Mouse (Mus musculus): ENCODE measurements at regions not wholly inside any gene's neighbourhood (a gene's known extent, or its start where the extent isn't known, plus 50 kb on each side); places are given as distances from the start of the nearest gene placed in this dataset.

DNA sequence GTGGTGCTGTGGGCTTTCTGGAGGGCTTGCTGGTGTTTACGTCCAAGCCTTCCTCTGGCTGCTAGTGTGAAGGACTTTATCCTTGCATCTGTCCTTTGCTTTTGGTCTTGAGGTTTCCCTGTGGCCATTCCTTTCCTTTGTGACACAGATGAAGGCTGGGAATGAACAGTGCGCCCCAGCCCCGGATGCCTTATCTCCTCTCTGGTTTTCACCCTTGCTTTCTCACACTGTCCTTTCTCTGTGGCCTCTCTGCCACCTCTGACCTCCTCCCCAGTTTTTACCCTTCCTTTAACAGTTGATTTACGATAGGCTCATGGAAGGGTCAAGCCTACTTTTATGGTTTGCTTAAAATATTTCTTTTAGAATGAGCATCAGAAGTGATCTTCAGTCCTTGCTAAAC, 53.2 kb downstream of the Gas1 start:
- Histone ChIP-seq H3K4me3 (no peak overlapping the region), H3K27ac (no peak overlapping the region), H3K9me3 (no peaks in the 10 kb centered on the region), H3K9ac (no peak overlapping the region), H3K27me3 (no peaks in the 10 kb centered on the region), H3K4me1 (peaks cover 12% of the 10 kb centered on the region), H3K4me2 (no peak overlapping the region), H3K36me3 (no peaks in the 10 kb centered on the region)
- 65% methylated on average over 4 of the region's 4 CpGs for WGBS
- no peak for ATAC-seq (ENCODE audit: insufficient number of reproducible peaks, insufficient read depth, low FRiP score, low TSS enrichment, low read depth)

DNA sequence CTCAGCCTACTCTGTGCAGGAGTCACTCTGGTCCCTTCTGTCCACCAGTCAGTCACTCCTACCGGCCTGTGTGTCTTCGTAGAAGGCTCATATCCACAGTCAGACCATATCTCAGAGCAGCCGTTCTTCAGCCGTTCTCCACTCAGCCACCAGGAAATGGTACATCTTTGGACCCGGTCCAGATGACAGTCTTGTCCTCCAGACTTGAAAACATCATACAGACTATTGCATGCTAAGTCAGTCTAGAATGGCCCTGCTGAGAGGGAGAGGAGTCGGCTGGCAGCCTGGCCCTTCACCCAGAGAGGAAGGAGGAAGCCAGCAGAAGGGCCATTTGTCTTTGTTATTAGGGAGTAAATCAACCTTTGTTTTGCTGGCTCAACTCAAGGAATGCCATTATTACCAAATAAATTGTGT, 54.0 kb downstream of the Gas1 start:
- no peak for ATAC-seq (ENCODE audit: insufficient number of reproducible peaks, insufficient read depth, low FRiP score, low TSS enrichment, low read depth)
- Histone ChIP-seq H3K9ac (no peak overlapping the region), H3K9me3 (no peaks in the 10 kb centered on the region), H3K27ac (no peak overlapping the region), H3K36me3 (no peaks in the 10 kb centered on the region), H3K4me2 (no peak overlapping the region), H3K27me3 (no peaks in the 10 kb centered on the region), H3K4me1 (peaks cover 12% of the 10 kb centered on the region), H3K4me3 (no peak overlapping the region)
- 74% methylated on average over 6 of the region's 6 CpGs for whole genome bisulfite sequencing

GRCm38 (mm10) chr13:60122341-60123173, 54.6 kb downstream of the Gas1 start:
- H3K36me3 ChIP-seq = no peaks in the 10 kb centered on the region
- ATAC-seq (ENCODE audit: insufficient number of reproducible peaks, insufficient read depth, low FRiP score, low TSS enrichment, low read depth) = no peak
- H3K4me2 ChIP-seq = no peak overlapping the region
- H3K9ac ChIP-seq = no peak overlapping the region
- peaks cover 12% of the 10 kb centered on the region for H3K4me1 ChIP-seq
- 67% methylated on average over 29 of the region's 29 CpGs for WGBS
- no peak overlapping the region for H3K27ac ChIP-seq
- H3K9me3 ChIP-seq = no peaks in the 10 kb centered on the region
- no peak overlapping the region for H3K4me3 ChIP-seq
- H3K27me3 ChIP-seq = no peaks in the 10 kb centered on the region

DNA sequence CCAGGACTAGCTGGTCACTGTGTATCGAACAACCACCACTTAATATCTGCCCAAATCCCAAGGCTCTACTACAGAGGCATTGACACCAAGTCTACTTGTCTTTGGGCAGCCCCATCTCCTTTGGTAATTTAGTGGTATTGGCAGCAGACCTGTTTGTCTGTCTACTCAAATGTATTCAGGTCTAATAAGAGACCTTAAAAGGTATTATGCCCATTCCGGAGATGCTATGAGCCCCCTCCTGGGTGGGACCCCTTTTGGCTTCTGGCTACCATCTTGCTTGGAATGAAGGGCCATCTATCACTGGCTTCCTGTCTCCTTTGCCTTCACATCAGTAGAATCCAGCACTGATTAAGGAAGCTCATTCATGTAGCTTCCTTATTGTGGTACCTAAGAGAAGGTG, 65.7 kb downstream of the Gas1 start:
- Histone ChIP-seq H3K27ac (peak overlapping the region; percentile 94), H3K27me3 (no peaks in the 10 kb centered on the region), H3K9ac (no peak overlapping the region), H3K9me3 (no peaks in the 10 kb centered on the region), H3K36me3 (no peaks in the 10 kb centered on the region), H3K4me1 (peaks cover 31% of the 10 kb centered on the region), H3K4me2 (no peak overlapping the region), H3K4me3 (no peak overlapping the region)
- no peak for ATAC-seq (ENCODE audit: insufficient number of reproducible peaks, insufficient read depth, low FRiP score, low TSS enrichment, low read depth)
- WGBS = 88% methylated on average over 2 of the region's 2 CpGs

- Histone ChIP-seq H3K9ac (peak overlapping the region; percentile 44; the same call in 1 of the 2 replicates), H3K4me2 (peak overlapping the region; percentile 48), H3K27me3 (no peaks in the 10 kb centered on the region), H3K4me1 (peaks cover 29% of the 10 kb centered on the region), H3K27ac (peak overlapping the region; percentile 94), H3K4me3 (no peak overlapping the region), H3K9me3 (no peaks in the 10 kb centered on the region), H3K36me3 (no peaks in the 10 kb centered on the region)
- 1% methylated on average over 10 of the region's 11 CpGs for whole genome bisulfite sequencing
- ATAC-seq (ENCODE audit: insufficient number of reproducible peaks, insufficient read depth, low FRiP score, low TSS enrichment, low read depth) = peak; percentile 85
Measured at GRCm38 (mm10) chr13:60110079-60110846, 66.9 kb downstream of the Gas1 start.

DNA sequence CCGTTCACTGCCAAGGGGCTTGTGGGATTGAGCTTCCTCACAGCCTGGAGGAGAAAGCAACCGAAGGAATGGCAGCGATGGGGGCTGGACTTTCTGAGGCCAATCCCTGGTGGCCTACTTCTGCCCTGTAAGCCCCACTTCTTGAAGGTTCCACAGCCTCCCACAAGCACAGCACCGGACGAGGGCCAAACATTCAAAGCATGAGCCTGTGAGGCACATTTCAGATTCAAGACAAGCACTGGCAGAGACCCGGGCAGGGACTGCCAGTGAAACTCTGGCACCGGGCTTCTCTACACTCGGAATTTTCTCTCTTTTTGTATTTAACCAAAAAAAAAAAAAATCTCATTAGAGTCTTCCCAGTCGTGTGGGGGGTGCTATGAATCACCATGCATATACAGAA, 71.9 kb downstream of the Gas1 start:
- peaks cover 24% of the 10 kb centered on the region for H3K4me1 ChIP-seq
- no peak overlapping the region for H3K4me2 ChIP-seq
- H3K9me3 ChIP-seq = no peaks in the 10 kb centered on the region
- H3K36me3 ChIP-seq = no peaks in the 10 kb centered on the region
- no peak overlapping the region for H3K4me3 ChIP-seq
- no peaks in the 10 kb centered on the region for H3K27me3 ChIP-seq
- 79% methylated on average over 9 of the region's 9 CpGs for WGBS
- peak overlapping the region; percentile 36; the same call in 1 of the 2 replicates for H3K27ac ChIP-seq
- no peak overlapping the region for H3K9ac ChIP-seq
- no peak for ATAC-seq (ENCODE audit: insufficient number of reproducible peaks, insufficient read depth, low FRiP score, low TSS enrichment, low read depth)

DNA sequence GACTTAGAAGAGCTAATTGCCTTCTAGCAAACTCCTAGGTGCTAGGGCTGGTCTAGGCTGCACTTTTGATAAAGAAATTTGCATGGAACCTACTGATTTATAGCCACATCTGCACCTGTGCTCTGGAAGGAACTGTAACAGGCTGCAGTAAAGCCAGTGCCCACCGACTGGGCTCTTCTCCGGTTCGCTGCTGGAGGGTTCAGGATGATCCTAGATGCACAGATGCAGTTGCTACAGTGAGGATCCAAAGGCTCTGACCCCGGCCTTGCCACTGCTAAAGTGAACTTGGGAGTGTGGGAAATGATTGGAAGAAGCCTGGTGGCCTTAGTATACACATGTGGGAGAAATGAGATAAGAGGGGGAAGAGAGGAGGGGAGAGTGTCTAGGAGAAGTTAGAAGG, 75.5 kb downstream of the Gas1 start:
- Histone ChIP-seq H3K4me2 (no peak overlapping the region), H3K4me3 (no peak overlapping the region), H3K36me3 (no peaks in the 10 kb centered on the region), H3K27me3 (no peaks in the 10 kb centered on the region), H3K9me3 (no peaks in the 10 kb centered on the region), H3K27ac (no peak overlapping the region), H3K4me1 (peaks cover 47% of the 10 kb centered on the region), H3K9ac (no peak overlapping the region)
- ATAC-seq (ENCODE audit: insufficient number of reproducible peaks, insufficient read depth, low FRiP score, low TSS enrichment, low read depth) = no peak
- 72% methylated on average over 4 of the region's 4 CpGs for WGBS

DNA sequence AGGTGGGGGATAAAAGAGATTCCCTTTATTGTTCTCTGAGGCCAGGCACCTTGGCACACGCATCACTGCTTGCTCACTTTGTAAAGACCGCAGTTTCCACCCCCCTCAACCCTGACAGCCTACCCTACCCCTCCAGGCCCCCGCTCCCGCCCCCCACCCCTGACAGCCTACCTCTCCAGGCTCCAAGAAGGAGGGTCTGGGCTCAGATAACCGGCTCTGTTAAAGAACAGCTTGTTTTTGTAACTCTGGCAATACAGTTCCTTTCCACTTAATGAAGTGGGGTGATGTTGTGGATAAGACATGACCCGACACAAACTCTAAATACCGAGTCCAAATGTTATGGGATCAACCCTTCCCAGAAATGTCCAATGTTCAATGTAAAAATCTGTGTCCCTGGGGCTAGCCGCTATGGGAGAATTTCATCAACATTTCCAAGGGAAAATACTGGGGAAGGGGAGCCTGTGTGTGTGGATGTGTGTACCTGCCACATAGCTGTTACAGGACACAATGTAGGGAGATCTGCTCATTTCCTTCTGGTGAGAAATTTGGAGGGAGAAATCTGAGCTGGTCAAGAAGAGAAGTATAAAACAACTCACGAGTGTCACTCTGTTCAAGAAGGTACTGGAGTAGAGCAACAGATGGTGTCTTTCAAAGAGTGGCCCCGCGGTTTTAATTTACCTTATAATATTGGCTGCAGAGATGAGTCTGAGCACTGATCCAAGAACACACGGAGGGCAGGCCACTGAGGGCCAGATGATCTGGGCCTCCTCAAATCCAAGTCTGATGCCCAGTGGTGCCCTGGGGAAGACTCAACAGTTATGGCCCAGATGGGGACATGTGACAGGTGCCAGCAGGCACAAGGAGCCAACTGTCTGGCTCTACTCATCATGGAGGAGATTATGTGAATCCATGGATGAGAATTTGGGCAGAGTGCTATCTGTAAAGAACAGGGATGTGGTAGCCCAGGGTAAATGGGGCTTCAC, 76.7 kb downstream of the Gas1 start:
- H3K4me3 ChIP-seq = no peak overlapping the region

GRCm38 (mm10) chr13:60099469-60100129, 77.6 kb downstream of the Gas1 start:
- H3K27me3 ChIP-seq = no peaks in the 10 kb centered on the region
- no peak overlapping the region for H3K4me3 ChIP-seq
- H3K4me1 ChIP-seq = peaks cover 43% of the 10 kb centered on the region
- ATAC-seq (ENCODE audit: insufficient number of reproducible peaks, insufficient read depth, low FRiP score, low TSS enrichment, low read depth) = peak; percentile 67
- no peak overlapping the region for H3K4me2 ChIP-seq
- no peak overlapping the region for H3K9ac ChIP-seq
- H3K36me3 ChIP-seq = no peaks in the 10 kb centered on the region
- H3K27ac ChIP-seq = peak overlapping the region; percentile 74
- no peaks in the 10 kb centered on the region for H3K9me3 ChIP-seq
- whole genome bisulfite sequencing = 48% methylated on average over 14 of the region's 14 CpGs

More for the DNA sequence above, 76.7 kb downstream of the Gas1 start:
- no peaks in the 10 kb centered on the region for H3K27me3 ChIP-seq
- peaks cover 47% of the 10 kb centered on the region for H3K4me1 ChIP-seq
- peak; percentile 80 for ATAC-seq (ENCODE audit: insufficient number of reproducible peaks, insufficient read depth, low FRiP score, low TSS enrichment, low read depth)
- 51% methylated on average over 12 of the region's 12 CpGs for WGBS
- no peaks in the 10 kb centered on the region for H3K36me3 ChIP-seq
- H3K27ac ChIP-seq = peak overlapping the region; percentile 74
- H3K9ac ChIP-seq = no peak overlapping the region
- no peaks in the 10 kb centered on the region for H3K9me3 ChIP-seq
- H3K4me2 ChIP-seq = no peak overlapping the region

DNA sequence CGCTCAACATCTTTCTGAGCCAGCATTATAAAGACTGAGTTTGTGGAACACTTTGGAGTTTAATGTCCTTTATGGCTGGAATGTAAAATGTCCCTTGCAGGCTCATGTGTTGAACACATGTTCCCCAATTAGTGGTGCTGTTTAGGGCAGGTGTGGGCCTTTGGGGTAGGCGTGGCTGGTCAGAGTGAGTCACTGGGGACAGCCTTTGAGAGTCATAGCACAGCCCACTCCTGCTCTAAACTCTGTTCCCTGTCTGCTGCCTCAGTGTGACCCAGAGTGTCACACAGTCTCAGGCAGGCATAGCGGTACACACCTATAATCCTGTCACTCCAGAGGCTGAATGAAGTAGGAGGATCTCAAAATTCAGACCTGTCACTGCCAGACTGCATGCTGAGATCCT, 78.8 kb downstream of the Gas1 start:
- no peak overlapping the region for H3K9ac ChIP-seq
- H3K4me1 ChIP-seq = peaks cover 43% of the 10 kb centered on the region
- H3K27ac ChIP-seq = peak overlapping the region; percentile 51; the same call in 1 of the 2 replicates
- no peak overlapping the region for H3K4me3 ChIP-seq
- no peak for ATAC-seq (ENCODE audit: insufficient number of reproducible peaks, insufficient read depth, low FRiP score, low TSS enrichment, low read depth)
- no peaks in the 10 kb centered on the region for H3K36me3 ChIP-seq
- H3K27me3 ChIP-seq = no peaks in the 10 kb centered on the region
- no peaks in the 10 kb centered on the region for H3K9me3 ChIP-seq
- H3K4me2 ChIP-seq = no peak overlapping the region
- 72% methylated on average over 3 of the region's 3 CpGs for WGBS

DNA sequence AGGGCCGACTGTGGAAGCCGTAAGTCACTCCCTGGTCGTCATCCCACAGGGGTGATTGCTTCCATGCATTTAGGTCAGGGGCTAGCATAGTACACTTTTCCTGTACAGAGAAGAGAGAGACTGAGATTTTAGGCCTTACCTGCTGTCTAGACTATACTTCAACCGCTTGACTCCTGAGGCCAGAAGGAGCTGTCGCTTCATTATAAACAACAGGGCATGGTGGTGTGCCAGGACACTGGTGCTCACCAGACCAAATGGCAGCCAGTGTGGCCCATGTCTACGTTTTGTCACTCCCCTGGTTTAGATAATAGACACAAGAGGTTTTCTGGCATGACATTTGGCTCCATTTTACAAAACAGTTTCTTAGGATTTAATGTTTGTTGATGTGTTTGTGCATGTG, 79.4 kb downstream of the Gas1 start:
- Histone ChIP-seq H3K27ac (peak overlapping the region; percentile 51; the same call in 1 of the 2 replicates), H3K4me1 (peaks cover 43% of the 10 kb centered on the region), H3K4me3 (no peak overlapping the region), H3K27me3 (no peaks in the 10 kb centered on the region), H3K9me3 (no peaks in the 10 kb centered on the region), H3K4me2 (no peak overlapping the region), H3K9ac (no peak overlapping the region), H3K36me3 (no peaks in the 10 kb centered on the region)
- 49% methylated on average over 6 of the region's 6 CpGs for WGBS
- ATAC-seq (ENCODE audit: insufficient number of reproducible peaks, insufficient read depth, low FRiP score, low TSS enrichment, low read depth) = no peak
